Mouse (Mus musculus) heart, embryonic 14.5 days (tissue): Measurements from ENCODE around the gene Baat. TPM values are rescaled to one million over a fixed set of nuclear protein-coding genes. Genes with fewer than 3 reads are reported as not detected.

Experiments used
- ATAC-seq: fragments of 200-750 bp; cut with Nextera tagmentation; 2 replicates; pipeline ENCODE4 v1.8.0; 2017; ENCODE audit warnings: low read depth, moderate TSS enrichment; ENCODE audit not compliant: insufficient number of reproducible peaks, insufficient read depth, low FRiP score
- H3K27ac ChIP-seq, 2 experiments: fragments of 200-500 bp in 1 of 2; fragments of 300-500 bp in 1 of 2; sonication (generic) in 1 of 2; replicated peaks in 1 of 2; 2 replicates each; pipeline ENCODE4 v1.5.1; 2012 to 2014; ENCODE audit warnings: low read depth in 2 of 2, low read length in 2 of 2, control low read depth in 1 of 2, mild to moderate bottlenecking in 1 of 2, mixed read lengths in 1 of 2; ENCODE audit not compliant: control insufficient read depth in 1 of 2, insufficient read depth in 1 of 2
- H3K27me3 ChIP-seq: fragments of 300-500 bp; sonication (generic); 2 replicates; pipeline ENCODE4 v1.6.1; 2014; ENCODE audit warnings: mild to moderate bottlenecking, low read length, control low read depth; ENCODE audit not compliant: control insufficient read depth, insufficient read depth
- H3K36me3 ChIP-seq: fragments of 300-500 bp; sonication (generic); 2 replicates; pipeline ENCODE4 v1.6.1; 2014; ENCODE audit warnings: mild to moderate bottlenecking, control low read depth, low read length, mixed read lengths; ENCODE audit not compliant: control insufficient read depth, insufficient read depth
- H3K4me1 ChIP-seq, 2 experiments: fragments of 200-500 bp in 1 of 2; fragments of 300-500 bp in 1 of 2; sonication (generic) in 1 of 2; 2 replicates each; pipeline ENCODE4 v1.6.1; 2012 to 2014; ENCODE audit warnings: low read length in 2 of 2, control low read depth in 1 of 2, mixed read lengths in 1 of 2; ENCODE audit not compliant: control insufficient read depth in 2 of 2, insufficient read depth in 2 of 2
- H3K4me2 ChIP-seq: fragments of 300-500 bp; sonication (generic); 2 replicates; pipeline ENCODE4 v1.6.1; 2014; ENCODE audit warnings: mild to moderate bottlenecking, low read length
- H3K4me3 ChIP-seq, 2 experiments: fragments of 200-500 bp in 1 of 2; fragments of 300-500 bp in 1 of 2; sonication (generic) in 1 of 2; 2 replicates each; pipeline ENCODE4 v1.5.1; 2012 to 2014; ENCODE audit warnings: low read length in 2 of 2, mild to moderate bottlenecking in 2 of 2, control low read depth in 1 of 2, low read depth in 1 of 2, moderate library complexity in 1 of 2; ENCODE audit not compliant: control insufficient read depth in 1 of 2, insufficient read depth in 1 of 2
- H3K9ac ChIP-seq: fragments of 300-500 bp; sonication (generic); 2 replicates; pipeline ENCODE4 v1.6.1; 2014; ENCODE audit warnings: mild to moderate bottlenecking, low read length
- H3K9me3 ChIP-seq: fragments of 300-500 bp; sonication (generic); 2 replicates; pipeline ENCODE4 v1.6.1; 2016; ENCODE audit warnings: low read length, control low read depth; ENCODE audit not compliant: control insufficient read depth
- WGBS: fragments of 180-500 bp; shearing (Covaris S2); extraction: QIAGEN DNeasy Blood & Tissue Kit; methylation state at CpG from one replicate; pipeline ENCODE4 v1.1.7; 2014; 5-methylcytosine and 5-hydroxymethylcytosine counted together
- polyA plus RNA-seq: library from polyadenylated mRNA; unstranded; fragments of >200 nt; fragmentation: Nextera tagmentation; extraction: Ambion mirVana; gene quantifications from 2 replicates; pipeline ENCODE4 v1.2.1, GENCODE M21; 2014

The Baat gene
- polyA plus RNA-seq, result 0.16 TPM in 1 of 2 replicates, not detected in the other

GRCm38 (mm10) chr4:49506386-49506785, at the start of gene Baat:
Baat (minus strand) TSS chr4:49506557.
- H3K9ac ChIP-seq, result no peak within 1 kb of the TSS
- ATAC-seq, result no peak
- H3K27me3 ChIP-seq, result no peaks in the 10 kb centered on the region
- H3K9me3 ChIP-seq, result no peaks in the 10 kb centered on the region
- no peaks in the 10 kb centered on the region for H3K4me1 ChIP-seq
- no peak within 1 kb of the TSS for H3K4me2 ChIP-seq
- 36% methylated on average over 3 of the region's 3 CpGs for WGBS
- no peak within 1 kb of the TSS for H3K4me3 ChIP-seq
- H3K27ac ChIP-seq, result no peak within 1 kb of the TSS
- peaks cover 4% of the 10 kb centered on the region; the same call in 1 of the 2 replicates for H3K36me3 ChIP-seq

- H3K9ac ChIP-seq, result no peak overlapping the region
- H3K27me3 ChIP-seq, result no peaks in the 10 kb centered on the region
- H3K36me3 ChIP-seq, result no peaks in the 10 kb centered on the region
- no peak overlapping the region for H3K4me3 ChIP-seq
- no peak overlapping the region for H3K27ac ChIP-seq
- H3K4me1 ChIP-seq, result no peaks in the 10 kb centered on the region
- H3K4me2 ChIP-seq, result no peak overlapping the region
- no peak for ATAC-seq
- 81% methylated on average over 5 of the region's 5 CpGs for WGBS
- no peaks in the 10 kb centered on the region for H3K9me3 ChIP-seq
These were observed 47.0 kb upstream of the Baat start for GRCm38 (mm10) chr4:49553380-49553779.

GRCm38 (mm10) chr4:49549383-49549782, 43.0 kb upstream of the Baat start, which contains the start of gene Aldob:
Aldob (minus strand) TSS chr4:49549546.
- 38% methylated on average over 3 of the region's 3 CpGs for WGBS
- Histone ChIP-seq H3K4me3 (no peak within 1 kb of the TSS), H3K4me1 (no peaks in the 10 kb centered on the region), H3K9me3 (no peaks in the 10 kb centered on the region), H3K4me2 (no peak within 1 kb of the TSS), H3K9ac (no peak within 1 kb of the TSS), H3K27ac (no peak within 1 kb of the TSS), H3K36me3 (no peaks in the 10 kb centered on the region), H3K27me3 (no peaks in the 10 kb centered on the region)
- ATAC-seq, result no peak

DNA sequence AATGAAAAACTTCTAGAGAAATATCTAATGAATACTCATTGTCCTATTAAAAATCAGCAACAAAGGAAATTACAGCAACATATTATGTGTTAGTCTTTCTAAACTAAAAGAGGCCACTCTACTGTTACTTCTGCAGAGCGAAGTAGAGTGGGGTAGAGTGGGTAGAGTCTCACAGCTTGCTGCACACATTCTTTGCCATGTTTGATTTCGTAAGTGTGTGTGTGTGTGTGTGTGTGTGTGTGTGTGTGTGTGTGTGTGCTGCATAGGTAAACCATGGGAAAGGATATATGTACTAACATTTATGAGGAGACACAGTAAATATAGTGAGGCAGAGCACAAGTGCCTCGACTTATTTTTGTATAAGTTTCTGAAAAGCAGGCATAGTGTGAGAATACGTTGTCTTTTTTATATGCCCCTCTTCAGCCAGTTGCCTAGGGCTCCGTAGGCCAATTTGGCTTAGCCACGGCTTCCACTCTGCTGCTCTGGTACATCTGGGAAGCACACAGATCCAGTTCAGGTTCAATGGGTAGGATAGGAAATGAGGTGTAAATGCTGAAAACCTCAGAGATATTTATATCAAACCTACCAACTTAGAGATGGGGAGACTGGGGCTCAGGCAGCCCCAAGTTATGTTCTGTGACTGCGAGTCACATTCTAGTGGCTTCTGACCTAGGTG, 41.3 kb upstream of the Baat start:
- Histone ChIP-seq H3K27me3 (no peaks in the 10 kb centered on the region), H3K4me1 (no peaks in the 10 kb centered on the region), H3K4me2 (no peak overlapping the region), H3K36me3 (no peaks in the 10 kb centered on the region), H3K9ac (no peak overlapping the region), H3K4me3 (no peak overlapping the region), H3K27ac (no peak overlapping the region), H3K9me3 (no peaks in the 10 kb centered on the region)
- ATAC-seq, result no peak
- 81% methylated on average over 7 of the region's 7 CpGs for WGBS

DNA sequence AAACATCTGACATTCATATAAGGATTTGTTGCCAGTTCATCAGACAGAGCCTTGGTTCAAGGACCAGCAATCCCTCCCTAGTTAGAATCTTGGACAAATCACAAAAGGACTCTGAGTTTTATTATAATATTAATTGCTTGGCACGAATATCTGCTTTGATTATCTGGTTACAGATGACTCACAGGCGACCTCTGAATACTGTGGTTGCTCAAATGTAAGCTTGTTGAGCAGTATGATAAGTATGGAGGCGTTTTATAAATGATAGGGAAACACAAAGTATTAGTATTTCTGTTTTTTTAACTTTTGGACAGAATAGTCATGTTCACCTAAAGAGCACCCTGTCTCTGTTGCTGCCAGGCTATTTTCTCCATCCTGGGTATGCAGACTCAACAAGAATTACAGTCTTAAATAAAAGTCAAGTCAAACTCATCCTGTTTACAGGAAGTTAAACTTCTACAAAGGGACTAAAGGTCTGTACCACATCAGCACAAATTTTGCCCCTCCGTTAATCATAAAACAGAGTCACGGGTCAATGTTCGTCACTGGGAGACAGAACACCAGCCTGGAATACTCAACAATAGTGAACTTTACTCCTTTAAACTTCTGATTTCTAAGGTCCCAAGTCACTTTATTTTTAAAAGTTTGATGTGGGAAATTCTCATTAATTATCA, 40.7 kb upstream of the Baat start:
- no peaks in the 10 kb centered on the region for H3K36me3 ChIP-seq
- no peak overlapping the region for H3K9ac ChIP-seq

DNA sequence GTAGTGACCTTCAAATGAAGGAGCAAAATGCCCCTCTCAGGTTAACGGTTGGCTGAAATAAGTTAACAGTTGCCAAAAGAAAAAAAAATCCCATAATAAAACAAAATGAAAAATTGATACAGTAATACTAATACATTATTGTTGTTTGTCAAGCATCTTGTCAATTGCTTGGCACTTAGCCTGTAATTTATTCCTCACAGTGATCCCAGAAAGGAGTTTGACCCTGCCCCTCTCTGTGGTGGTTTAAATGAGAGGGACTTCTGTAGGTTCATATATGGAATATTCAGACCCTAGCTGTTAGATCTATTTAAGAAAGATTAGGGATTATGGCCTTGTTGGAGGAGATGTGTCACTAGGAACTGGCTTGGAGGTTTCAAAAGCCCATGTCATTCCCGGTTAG, 39.7 kb upstream of the Baat start:
- Histone ChIP-seq H3K27me3 (no peaks in the 10 kb centered on the region), H3K4me1 (peaks cover under 1 to 3% of the 10 kb centered on the region in 2 experiments; a peak in 2 of 4 replicates), H3K4me2 (no peak overlapping the region), H3K27ac (no peak overlapping the region), H3K4me3 (no peak overlapping the region), H3K9ac (no peak overlapping the region), H3K36me3 (no peaks in the 10 kb centered on the region), H3K9me3 (no peaks in the 10 kb centered on the region)
- 87% methylated on average over 2 of the region's 2 CpGs for WGBS
- ATAC-seq, result no peak

More for the DNA sequence above, 40.7 kb upstream of the Baat start:
- WGBS, result 64% methylated on average over 6 of the region's 6 CpGs
- H3K27ac ChIP-seq, result no peak overlapping the region
- no peaks in the 10 kb centered on the region for H3K4me1 ChIP-seq
- H3K9me3 ChIP-seq, result no peaks in the 10 kb centered on the region
- no peak for ATAC-seq
- H3K4me3 ChIP-seq, result no peak overlapping the region
- H3K27me3 ChIP-seq, result no peaks in the 10 kb centered on the region
- no peak overlapping the region for H3K4me2 ChIP-seq

- 46% methylated on average over 3 of the region's 3 CpGs for WGBS
- H3K36me3 ChIP-seq, result no peaks in the 10 kb centered on the region
- ATAC-seq, result no peak
- no peak overlapping the region for H3K27ac ChIP-seq
- no peaks in the 10 kb centered on the region for H3K27me3 ChIP-seq
- no peak overlapping the region for H3K4me3 ChIP-seq
- H3K4me1 ChIP-seq, result peaks cover 2 to 17% of the 10 kb centered on the region in 2 experiments; a peak in 2 of 4 replicates
- H3K9me3 ChIP-seq, result no peaks in the 10 kb centered on the region
- H3K4me2 ChIP-seq, result no peak overlapping the region
- no peak overlapping the region for H3K9ac ChIP-seq
These were observed 34.6 kb upstream of the Baat start for GRCm38 (mm10) chr4:49540966-49541365.
